Mouse (Mus musculus): ENCODE measurements around the gene Phldb1.

The Phldb1 gene

GRCm38 (mm10) chr9:44685346-44686330 lies 49.4 kb downstream of the Phldb1 start:
- in situ Hi-C loops (cut with MboI; ENCODE audit: low pct_unique_long_range_greater_than_20kb in 1 of 2, low sequenced_read_pairs in 2 of 2, unreplicated experiment in 1 of 2) = no loop called here

- in situ Hi-C loops (cut with MboI; ENCODE audit: low pct_unique_long_range_greater_than_20kb in 1 of 2, low sequenced_read_pairs in 2 of 2, unreplicated experiment in 1 of 2) = no loop called here
Observed at GRCm38 (mm10) chr9:44683046-44683445, 52.0 kb downstream of the Phldb1 start.

- in situ Hi-C loops (cut with MboI; ENCODE audit: low pct_unique_long_range_greater_than_20kb in 1 of 2, low sequenced_read_pairs in 2 of 2, unreplicated experiment in 1 of 2) = no loop called here
Observed at GRCm38 (mm10) chr9:44679565-44679964, 55.4 kb downstream of the Phldb1 start.

- in situ Hi-C loops (cut with MboI; ENCODE audit: low pct_unique_long_range_greater_than_20kb in 1 of 2, low sequenced_read_pairs in 2 of 2, unreplicated experiment in 1 of 2) = no loop called here
Observed at GRCm38 (mm10) chr9:44678288-44678871, 56.6 kb downstream of the Phldb1 start.

- in situ Hi-C loops (cut with MboI; ENCODE audit: low pct_unique_long_range_greater_than_20kb in 1 of 2, low sequenced_read_pairs in 2 of 2, unreplicated experiment in 1 of 2) = no loop called here
Observed at GRCm38 (mm10) chr9:44673005-44673404, 62.0 kb downstream of the Phldb1 start, which contains the start of gene Treh. Gene Treh (plus strand): TSS chr9:44673233.

- in situ Hi-C loops (cut with MboI; ENCODE audit: low pct_unique_long_range_greater_than_20kb in 1 of 2, low sequenced_read_pairs in 2 of 2, unreplicated experiment in 1 of 2) = no loop called here
Observed at GRCm38 (mm10) chr9:44672291-44672865, 62.6 kb downstream of the Phldb1 start.

GRCm38 (mm10) chr9:44671416-44671815 lies 63.6 kb downstream of the Phldb1 start:
- in situ Hi-C loops (cut with MboI; ENCODE audit: low pct_unique_long_range_greater_than_20kb in 1 of 2, low sequenced_read_pairs in 2 of 2, unreplicated experiment in 1 of 2) = no loop called here

GRCm38 (mm10) chr9:44663706-44664105 lies 71.3 kb downstream of the Phldb1 start:
- in situ Hi-C loops (cut with MboI; ENCODE audit: low pct_unique_long_range_greater_than_20kb in 1 of 2, low sequenced_read_pairs in 2 of 2, unreplicated experiment in 1 of 2) = no loop called here

- in situ Hi-C loops (cut with MboI; ENCODE audit: low pct_unique_long_range_greater_than_20kb in 1 of 2, low sequenced_read_pairs in 2 of 2, unreplicated experiment in 1 of 2) = no loop called here
Observed at GRCm38 (mm10) chr9:44655098-44656066, 79.6 kb downstream of the Phldb1 start.

- in situ Hi-C loops (cut with MboI; ENCODE audit: low pct_unique_long_range_greater_than_20kb in 1 of 2, low sequenced_read_pairs in 2 of 2, unreplicated experiment in 1 of 2) = no loop called here
Observed at GRCm38 (mm10) chr9:44653896-44654295, 81.1 kb downstream of the Phldb1 start.

- in situ Hi-C loops (cut with MboI; ENCODE audit: low pct_unique_long_range_greater_than_20kb in 1 of 2, low sequenced_read_pairs in 2 of 2, unreplicated experiment in 1 of 2) = no loop called here
Observed at GRCm38 (mm10) chr9:44652027-44652426, 83.0 kb downstream of the Phldb1 start.

GRCm38 (mm10) chr9:44648881-44649281 lies 86.1 kb downstream of the Phldb1 start:
- in situ Hi-C loops (cut with MboI; ENCODE audit: low pct_unique_long_range_greater_than_20kb in 1 of 2, low sequenced_read_pairs in 2 of 2, unreplicated experiment in 1 of 2) = no loop called here

GRCm38 (mm10) chr9:44647656-44648055 lies 87.3 kb downstream of the Phldb1 start:
- in situ Hi-C loops (cut with MboI; ENCODE audit: low pct_unique_long_range_greater_than_20kb in 1 of 2, low sequenced_read_pairs in 2 of 2, unreplicated experiment in 1 of 2) = no loop called here

- in situ Hi-C loops (cut with MboI; ENCODE audit: low pct_unique_long_range_greater_than_20kb in 1 of 2, low sequenced_read_pairs in 2 of 2, unreplicated experiment in 1 of 2) = no loop called here
Observed at GRCm38 (mm10) chr9:44647026-44647425, 88.0 kb downstream of the Phldb1 start.

- in situ Hi-C loops (cut with MboI; ENCODE audit: low pct_unique_long_range_greater_than_20kb in 1 of 2, low sequenced_read_pairs in 2 of 2, unreplicated experiment in 1 of 2) = no loop called here
Observed at GRCm38 (mm10) chr9:44646366-44646765, 88.6 kb downstream of the Phldb1 start.

- in situ Hi-C loops (cut with MboI; ENCODE audit: low pct_unique_long_range_greater_than_20kb in 1 of 2, low sequenced_read_pairs in 2 of 2, unreplicated experiment in 1 of 2) = no loop called here
Observed at GRCm38 (mm10) chr9:44645924-44646323, 89.1 kb downstream of the Phldb1 start.

- in situ Hi-C loops (cut with MboI; ENCODE audit: low pct_unique_long_range_greater_than_20kb in 1 of 2, low sequenced_read_pairs in 2 of 2, unreplicated experiment in 1 of 2) = no loop called here
Observed at GRCm38 (mm10) chr9:44645481-44645880, 89.5 kb downstream of the Phldb1 start.

- in situ Hi-C loops (cut with MboI; ENCODE audit: low pct_unique_long_range_greater_than_20kb in 1 of 2, low sequenced_read_pairs in 2 of 2, unreplicated experiment in 1 of 2) = no loop called here
Observed at GRCm38 (mm10) chr9:44644186-44644585, 90.8 kb downstream of the Phldb1 start.

Measured in mouse embryonic stem cell (cell line).